Mouse (Mus musculus): ENCODE results near the gene Ftl1-ps1. TPM values are rescaled to one million over a fixed set of nuclear protein-coding genes. Genes with fewer than 3 reads are reported as not detected.

The Ftl1-ps1 gene
- 45.9 TPM for polyA plus RNA-seq (2014; fragmentation: Illumina TruSeq; extraction: RNeasy Lipid Tissue Mini Kit (QIAGEN cat#74804); ENCODE audit: insufficient read depth, low read depth, low replicate concordance)

GRCm38 (mm10) chr13:74399298-74399839 lies at the start of gene Ftl1-ps1:
Gene Ftl1-ps1, plus strand, starts transcription at chr13:74399694.

GRCm38 (mm10) chr13:74363859-74364235 lies 35.6 kb upstream of the Ftl1-ps1 start, which contains the start of gene Lrrc14b:
Gene Lrrc14b, minus strand, starts transcription at chr13:74364005.

GRCm38 (mm10) chr13:74390371-74390990 lies 9.0 kb upstream of the Ftl1-ps1 start, which contains the start of gene Zfp72:
Gene Zfp72, minus strand, starts transcription at chr13:74390836.

Other genes with a start within 250 kb of the Ftl1-ps1 start
- gene Exoc3, start 191.0 kb upstream of the Ftl1-ps1 start, polyA plus RNA-seq (2014; fragmentation: Illumina TruSeq; extraction: RNeasy Lipid Tissue Mini Kit (QIAGEN cat#74804); ENCODE audit: insufficient read depth, low read depth, low replicate concordance), result 27.1 TPM
- 0.10 TPM for gene Ahrr, start 107.4 kb upstream of the Ftl1-ps1 start, polyA plus RNA-seq (2014; fragmentation: Illumina TruSeq; extraction: RNeasy Lipid Tissue Mini Kit (QIAGEN cat#74804); ENCODE audit: insufficient read depth, low read depth, low replicate concordance)
- gene Pdcd6, start 82.1 kb upstream of the Ftl1-ps1 start, polyA plus RNA-seq (2014; fragmentation: Illumina TruSeq; extraction: RNeasy Lipid Tissue Mini Kit (QIAGEN cat#74804); ENCODE audit: insufficient read depth, low read depth, low replicate concordance), result 107 TPM
- 110 TPM for gene Sdha, start 49.4 kb upstream of the Ftl1-ps1 start, polyA plus RNA-seq (2014; fragmentation: Illumina TruSeq; extraction: RNeasy Lipid Tissue Mini Kit (QIAGEN cat#74804); ENCODE audit: insufficient read depth, low read depth, low replicate concordance)
- 17.1 TPM for gene Ccdc127, start 49.4 kb upstream of the Ftl1-ps1 start, polyA plus RNA-seq (2014; fragmentation: Illumina TruSeq; extraction: RNeasy Lipid Tissue Mini Kit (QIAGEN cat#74804); ENCODE audit: insufficient read depth, low read depth, low replicate concordance)
- gene Lrrc14b, start 35.7 kb upstream of the Ftl1-ps1 start, polyA plus RNA-seq (2014; fragmentation: Illumina TruSeq; extraction: RNeasy Lipid Tissue Mini Kit (QIAGEN cat#74804); ENCODE audit: insufficient read depth, low read depth, low replicate concordance), result 0.50 TPM
- gene Zfp72, start 8.9 kb upstream of the Ftl1-ps1 start, polyA plus RNA-seq (2014; fragmentation: Illumina TruSeq; extraction: RNeasy Lipid Tissue Mini Kit (QIAGEN cat#74804); ENCODE audit: insufficient read depth, low read depth, low replicate concordance), result 1.5 TPM
- gene Zfp825, start 94.3 kb downstream of the Ftl1-ps1 start, polyA plus RNA-seq (2014; fragmentation: Illumina TruSeq; extraction: RNeasy Lipid Tissue Mini Kit (QIAGEN cat#74804); ENCODE audit: insufficient read depth, low read depth, low replicate concordance), result 8.5 TPM
- 15.3 TPM for gene Erap1, start 239.9 kb downstream of the Ftl1-ps1 start, polyA plus RNA-seq (2014; fragmentation: Illumina TruSeq; extraction: RNeasy Lipid Tissue Mini Kit (QIAGEN cat#74804); ENCODE audit: insufficient read depth, low read depth, low replicate concordance)